Mouse (Mus musculus) midbrain, embryonic 14.5 days (tissue): ENCODE measurements around the gene Clcn6. TPM values are rescaled to one million over a fixed set of nuclear protein-coding genes. Genes with fewer than 3 reads are reported as not detected.

Experiments used
- ATAC-seq: fragments of 200-750 bp; cut with Nextera tagmentation; 2 replicates; pipeline ENCODE4 v1.8.0; 2017; ENCODE audit warnings: moderate number of reproducible peaks, moderate library complexity; ENCODE audit not compliant: low FRiP score, low TSS enrichment
- DNase-seq: peaks from one replicate; pipeline ENCODE4 v3.0.0-alpha.2; 2015
- H3K27ac ChIP-seq: fragments of 300-500 bp; sonication (generic); replicated peaks from 2 replicates; pipeline ENCODE4 v1.5.1; 2014; ENCODE audit warnings: mild to moderate bottlenecking, low read depth, low read length, moderate library complexity
- H3K27me3 ChIP-seq: fragments of 300-500 bp; sonication (generic); 2 replicates; pipeline ENCODE4 v1.6.1; 2014; ENCODE audit warnings: low read length, control low read depth, mixed read lengths; ENCODE audit not compliant: control insufficient read depth, insufficient read depth
- H3K36me3 ChIP-seq: fragments of 300-500 bp; sonication (generic); 2 replicates; pipeline ENCODE4 v1.6.1; 2014; ENCODE audit warnings: low read length, control low read depth; ENCODE audit not compliant: control insufficient read depth, insufficient read depth
- H3K4me1 ChIP-seq: fragments of 300-500 bp; sonication (generic); 2 replicates; pipeline ENCODE4 v1.6.1; 2014; ENCODE audit warnings: mild to moderate bottlenecking, antibody characterized with exemption, low read length, control low read depth; ENCODE audit not compliant: control insufficient read depth, insufficient read depth
- H3K4me2 ChIP-seq: fragments of 300-500 bp; sonication (generic); 2 replicates; pipeline ENCODE4 v1.6.1; 2014; ENCODE audit warnings: mild to moderate bottlenecking, low read length, moderate library complexity
- H3K4me3 ChIP-seq: fragments of 300-500 bp; sonication (generic); replicated peaks from 2 replicates; pipeline ENCODE4 v1.5.1; 2014; ENCODE audit warnings: low read depth, low read length
- H3K9ac ChIP-seq: fragments of 300-500 bp; sonication (generic); replicated peaks from 2 replicates; pipeline ENCODE4 v1.6.1; 2014; ENCODE audit warnings: mild to moderate bottlenecking, low read length, moderate library complexity
- H3K9me3 ChIP-seq: fragments of 300-500 bp; sonication (generic); 2 replicates; pipeline ENCODE4 v1.6.1; 2016; ENCODE audit warnings: low read length, control low read depth, mixed read lengths; ENCODE audit not compliant: control insufficient read depth
- WGBS: fragments of 180-500 bp; shearing (Covaris S2); extraction: QIAGEN DNeasy Blood & Tissue Kit; methylation state at CpG from one replicate; pipeline ENCODE4 v1.1.7; 2014; 5-methylcytosine and 5-hydroxymethylcytosine counted together
- polyA plus RNA-seq: library from polyadenylated mRNA; unstranded; fragments of >200 nt; fragmentation: Nextera tagmentation; extraction: Ambion mirVana; gene quantifications from 2 replicates; pipeline ENCODE4 v1.2.1, GENCODE M21; 2014

The Clcn6 gene
- polyA plus RNA-seq, 1 experiment from 2014 or later, result 26.9 TPM

DNA sequence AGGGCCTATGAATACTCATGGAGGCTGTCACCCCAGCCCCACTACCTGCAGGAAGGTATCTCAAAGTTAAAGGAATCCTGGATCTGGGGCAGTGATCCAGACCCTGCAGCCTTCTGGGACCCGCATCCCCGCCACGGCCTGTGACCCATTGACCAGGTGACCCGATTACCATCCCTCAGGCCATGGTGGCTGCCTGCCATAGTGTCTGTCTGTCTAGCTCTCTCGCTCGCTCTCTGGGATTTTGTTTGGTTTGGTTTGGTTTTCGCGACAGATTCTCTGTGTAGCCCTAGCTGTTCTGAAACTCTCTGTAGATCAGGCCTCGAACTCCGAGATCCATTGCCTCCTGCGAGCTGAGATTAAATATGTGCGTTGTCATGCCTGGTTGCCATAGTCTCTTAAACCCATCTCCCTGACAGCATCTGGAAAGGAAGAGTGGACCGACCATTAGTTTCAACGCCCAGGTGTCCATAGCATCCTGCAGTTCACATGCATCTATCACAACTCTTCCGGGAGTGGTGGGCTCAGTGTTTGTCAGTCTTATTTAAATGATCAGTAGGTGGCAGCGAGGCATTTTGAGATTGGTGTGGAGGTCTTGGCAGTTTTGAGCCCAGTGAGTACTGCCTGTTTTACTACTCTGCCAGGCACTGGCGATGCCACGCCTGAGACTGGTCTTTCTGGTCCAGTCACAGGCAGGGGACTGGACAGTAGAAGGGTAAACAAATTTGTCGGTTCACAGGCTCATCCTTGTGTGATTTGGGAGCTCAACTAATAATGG lies 820 bp upstream of the Clcn6 start:
- Histone ChIP-seq H3K27ac (peak overlapping the region; percentile 91), H3K4me3 (peak overlapping the region; percentile 91), H3K9me3 (no peaks in the 10 kb centered on the region), H3K4me2 (peak overlapping the region; percentile 94), H3K4me1 (peaks cover 43% of the 10 kb centered on the region), H3K9ac (peak overlapping the region; percentile 64), H3K36me3 (peaks cover 28% of the 10 kb centered on the region), H3K27me3 (no peaks in the 10 kb centered on the region)
- DNase-seq (peak; percentile 32), ATAC-seq (no peak)
- WGBS, result 20% methylated on average over 19 of the region's 19 CpGs

GRCm38 (mm10) chr4:148038079-148038599 lies 482 bp downstream of the Clcn6 start:
- H3K9ac ChIP-seq, result peak overlapping the region; percentile 84
- H3K27ac ChIP-seq, result peak overlapping the region; percentile 91
- 6% methylated on average over 26 of the region's 26 CpGs for WGBS
- peaks cover 43% of the 10 kb centered on the region for H3K4me1 ChIP-seq
- H3K4me2 ChIP-seq, result peak overlapping the region; percentile 72
- H3K9me3 ChIP-seq, result no peaks in the 10 kb centered on the region
- H3K36me3 ChIP-seq, result peaks cover 24% of the 10 kb centered on the region
- peak overlapping the region; percentile 91 for H3K4me3 ChIP-seq
- DNase-seq, result no peak
- no peak for ATAC-seq
- H3K27me3 ChIP-seq, result no peaks in the 10 kb centered on the region

- ATAC-seq, result no peak
- H3K27ac ChIP-seq, result no peak overlapping the region
- H3K9me3 ChIP-seq, result no peaks in the 10 kb centered on the region
- DNase-seq, result no peak
- H3K4me2 ChIP-seq, result no peak overlapping the region
- no peaks in the 10 kb centered on the region for H3K27me3 ChIP-seq
- peaks cover 39% of the 10 kb centered on the region for H3K36me3 ChIP-seq
- H3K4me3 ChIP-seq, result no peak overlapping the region
- no peak overlapping the region for H3K9ac ChIP-seq
- peaks cover 22% of the 10 kb centered on the region for H3K4me1 ChIP-seq
- 95% methylated on average over 3 of the region's 3 CpGs for WGBS
These were observed 3.2 kb downstream of the Clcn6 start for GRCm38 (mm10) chr4:148035440-148035839.

DNA sequence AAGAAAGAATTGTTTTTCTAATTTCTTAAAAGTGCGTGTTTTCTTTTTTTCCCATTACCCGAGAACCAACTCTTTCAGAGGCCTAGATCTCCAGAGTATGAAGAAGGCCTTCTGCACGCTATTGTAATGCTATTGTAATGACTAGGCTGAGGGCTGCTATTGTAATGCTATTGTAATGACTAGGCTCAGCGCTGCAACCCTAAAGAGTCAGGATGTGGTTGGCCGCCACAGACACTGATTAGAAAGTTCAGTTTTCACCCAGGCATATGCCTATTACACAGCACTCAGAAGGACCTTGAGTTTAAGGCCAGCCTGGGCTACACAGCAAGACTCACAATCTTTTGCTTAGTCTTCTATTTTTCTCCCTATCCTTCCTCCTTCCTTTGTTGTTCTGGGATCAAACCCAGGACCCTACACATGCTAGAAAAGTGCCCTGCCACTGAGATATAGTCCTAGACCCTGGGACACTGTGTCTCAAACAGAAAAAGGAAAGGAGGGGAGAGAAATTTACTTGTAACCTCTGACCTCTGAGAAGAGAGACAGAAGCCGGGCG lies 4.7 kb downstream of the Clcn6 start:
- 57% methylated on average over 7 of the region's 7 CpGs for WGBS
- H3K36me3 ChIP-seq, result peaks cover 48% of the 10 kb centered on the region

GRCm38 (mm10) chr4:148030506-148030905 lies 8.1 kb downstream of the Clcn6 start:
- Histone ChIP-seq H3K27ac (no peak overlapping the region), H3K4me1 (no peaks in the 10 kb centered on the region), H3K27me3 (no peaks in the 10 kb centered on the region), H3K9me3 (no peaks in the 10 kb centered on the region), H3K4me2 (no peak overlapping the region), H3K36me3 (peaks cover 70% of the 10 kb centered on the region), H3K9ac (no peak overlapping the region), H3K4me3 (no peak overlapping the region)
- ATAC-seq (no peak), DNase-seq (no peak)
- WGBS, result 87% methylated on average over 5 of the region's 5 CpGs

More for the DNA sequence above, 4.7 kb downstream of the Clcn6 start:
- Histone ChIP-seq H3K27me3 (no peaks in the 10 kb centered on the region), H3K4me3 (no peak overlapping the region), H3K4me2 (no peak overlapping the region), H3K9ac (no peak overlapping the region), H3K9me3 (no peaks in the 10 kb centered on the region), H3K27ac (no peak overlapping the region), H3K4me1 (peaks cover 9% of the 10 kb centered on the region)
- no peak for ATAC-seq
- DNase-seq, result no peak

- H3K27me3 ChIP-seq, result no peaks in the 10 kb centered on the region
- DNase-seq (no peak), ATAC-seq (no peak)
- H3K4me3 ChIP-seq, result no peak overlapping the region
- no peaks in the 10 kb centered on the region for H3K4me1 ChIP-seq
- H3K4me2 ChIP-seq, result no peak overlapping the region
- no peak overlapping the region for H3K9ac ChIP-seq
- peaks cover 70% of the 10 kb centered on the region for H3K36me3 ChIP-seq
- H3K9me3 ChIP-seq, result no peaks in the 10 kb centered on the region
- WGBS, result 98% methylated on average over 7 of the region's 7 CpGs
- H3K27ac ChIP-seq, result no peak overlapping the region
These were observed 9.3 kb downstream of the Clcn6 start for GRCm38 (mm10) chr4:148029297-148029696.

DNA sequence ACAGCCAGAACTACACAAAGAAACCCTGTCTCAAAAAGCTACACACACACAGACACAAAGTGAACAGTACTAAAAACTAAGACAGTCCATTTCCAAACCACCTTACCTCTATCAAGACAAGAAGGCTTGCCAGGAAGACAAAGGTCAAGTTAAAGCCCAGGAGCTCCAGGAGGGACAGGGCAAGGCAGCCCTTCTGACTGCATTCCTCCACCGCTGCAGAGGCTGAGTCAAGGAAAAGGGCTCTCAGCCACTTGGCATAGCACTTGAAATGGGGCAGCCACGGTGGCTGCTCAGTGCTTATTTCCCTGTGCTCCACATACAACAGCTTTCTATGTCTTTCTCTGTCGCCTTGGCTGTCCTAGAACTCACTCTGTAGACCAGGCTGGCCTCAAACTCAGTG lies 14.6 kb downstream of the Clcn6 start:
- Histone ChIP-seq H3K36me3 (peaks cover 94% of the 10 kb centered on the region), H3K4me1 (no peaks in the 10 kb centered on the region), H3K4me3 (no peak overlapping the region), H3K9ac (no peak overlapping the region), H3K27me3 (no peaks in the 10 kb centered on the region), H3K9me3 (no peaks in the 10 kb centered on the region), H3K4me2 (no peak overlapping the region), H3K27ac (no peak overlapping the region)
- WGBS, result 95% methylated on average over 3 of the region's 3 CpGs
- DNase-seq (no peak), ATAC-seq (no peak)

- ATAC-seq, result peak; percentile 46
- Histone ChIP-seq H3K9me3 (no peaks in the 10 kb centered on the region), H3K27ac (peak overlapping the region; percentile 70), H3K27me3 (no peaks in the 10 kb centered on the region), H3K4me1 (no peaks in the 10 kb centered on the region), H3K36me3 (peaks cover 98% of the 10 kb centered on the region), H3K9ac (no peak overlapping the region), H3K4me2 (no peak overlapping the region), H3K4me3 (no peak overlapping the region)
- 46% methylated on average over 2 of the region's 2 CpGs for WGBS
- peak; percentile 41 for DNase-seq
These were observed 20.2 kb downstream of the Clcn6 start for GRCm38 (mm10) chr4:148018410-148018809.

- Histone ChIP-seq H3K36me3 (peaks cover 98% of the 10 kb centered on the region), H3K4me3 (no peak overlapping the region), H3K27me3 (no peaks in the 10 kb centered on the region), H3K9me3 (no peaks in the 10 kb centered on the region), H3K27ac (no peak overlapping the region), H3K4me1 (no peaks in the 10 kb centered on the region), H3K9ac (no peak overlapping the region), H3K4me2 (no peak overlapping the region)
- DNase-seq, result no peak
- 81% methylated on average over 3 of the region's 3 CpGs for WGBS
- ATAC-seq, result no peak
These were observed 21.6 kb downstream of the Clcn6 start for GRCm38 (mm10) chr4:148016981-148017380.
